Mouse (Mus musculus) testis, adult 10 weeks (tissue): ENCODE data around the gene Znfx1. TPM values are rescaled to one million over a fixed set of nuclear protein-coding genes. Genes with fewer than 3 reads are reported as not detected.

ENCODE experiments used
- polyA plus RNA-seq: library from polyadenylated mRNA; stranded (reverse); fragments of 350-450 nt; fragmentation: Illumina TruSeq; extraction: RNeasy Lipid Tissue Mini Kit (QIAGEN cat#74804); gene quantifications from one replicate; pipeline ENCODE4 v1.2.3, GENCODE M21; 2014; ENCODE audit warnings: low read depth, low replicate concordance

Znfx1 gene
- 8.7 TPM for polyA plus RNA-seq

DNA sequence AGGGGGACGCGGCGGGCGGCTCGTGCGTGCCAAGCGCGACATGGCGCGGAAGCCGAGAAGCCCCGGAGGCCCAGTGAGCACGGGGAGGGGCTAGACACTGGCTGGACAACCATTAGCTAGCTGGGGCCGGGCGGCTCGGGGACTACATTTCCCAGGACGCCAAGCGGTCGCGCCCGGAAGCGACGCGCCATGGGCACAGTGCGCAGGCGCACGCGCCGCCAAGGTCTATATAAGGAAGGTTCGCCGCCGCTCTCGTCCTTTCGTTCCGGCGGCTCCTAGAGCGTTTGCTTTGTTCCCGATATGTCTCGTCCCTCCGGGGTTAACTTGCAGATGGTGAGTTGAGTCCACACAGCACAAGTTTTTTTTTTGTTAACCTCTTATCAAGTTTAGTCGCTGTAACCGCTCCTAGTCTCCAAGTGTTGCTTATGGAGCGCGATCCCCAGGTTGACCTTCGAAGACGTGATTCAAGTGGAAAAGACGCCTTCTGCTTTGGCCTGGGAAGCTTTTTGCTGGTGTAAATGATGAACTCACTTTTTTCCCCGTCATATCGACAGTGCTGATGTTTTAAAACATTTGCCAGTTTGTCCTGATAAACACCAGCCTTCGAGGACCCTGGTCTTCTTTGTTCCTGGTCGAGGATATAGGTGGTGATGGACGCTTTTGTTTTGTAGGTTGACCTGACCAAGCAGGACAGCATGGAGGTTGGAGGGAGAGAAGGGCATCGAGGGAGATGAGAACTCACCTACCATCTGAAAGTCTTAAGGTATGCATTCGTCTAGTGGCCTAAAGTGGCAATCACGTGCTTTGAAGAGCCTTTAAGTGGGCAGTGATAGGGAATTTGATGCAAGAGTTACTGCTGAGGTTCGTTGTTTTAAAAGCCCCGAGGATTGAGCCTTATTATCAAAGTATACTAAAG lies at the start of gene Znfx1:
TSS of gene Znfx1 (minus strand) at position 51 of the 916 bp plus-strand sequence.

GRCm38 (mm10) chr2:167014702-167015381 lies 48.0 kb downstream of the Znfx1 start, which contains the start of gene Ddx27:
TSS of gene Ddx27 (plus strand) at chr2:167015193.

GRCm38 (mm10) chr2:166995796-166996532 lies 66.9 kb downstream of the Znfx1 start, which contains the start of gene Stau1:
TSS of gene Stau1 (minus strand) at chr2:166996299.

Other genes with a start within 250 kb of the Znfx1 start
- gene Cse1l, start 157.0 kb downstream of the Znfx1 start, polyA plus RNA-seq, result 240 TPM
- gene Stau1, start 66.7 kb downstream of the Znfx1 start, polyA plus RNA-seq, result 26.5 TPM
- gene Ddx27, start 47.8 kb downstream of the Znfx1 start, polyA plus RNA-seq, result 12.7 TPM
- 0.73 TPM for gene Kcnb1, start 127.1 kb upstream of the Znfx1 start, polyA plus RNA-seq
- 0.62 TPM for gene Ptgis, start 177.6 kb upstream of the Znfx1 start, polyA plus RNA-seq